Mouse (Mus musculus) C2C12 (cell line): Measurements from ENCODE around the gene Mpv17. TPM values are rescaled to one million over a fixed set of nuclear protein-coding genes. Genes with fewer than 3 reads are reported as not detected.

Source experiments
- H3K27me3 ChIP-seq: one replicate; pipeline ENCODE4 v1.6.1; 2011; ENCODE audit not compliant: control insufficient read depth, insufficient read depth, insufficient read length
- H3K36me3 ChIP-seq: one replicate; pipeline ENCODE4 v1.6.1; 2011; ENCODE audit not compliant: control insufficient read depth, insufficient read depth
- H3K4me3 ChIP-seq: one replicate; pipeline ENCODE4 v1.5.1; 2011; ENCODE audit warnings: mild to moderate bottlenecking, control low read depth; ENCODE audit not compliant: poor library complexity, insufficient read depth, severe bottlenecking
- H3K79me2 ChIP-seq: one replicate; pipeline ENCODE4 v1.6.1; 2011; ENCODE audit not compliant: control insufficient read depth, insufficient read depth
- H3K79me3 ChIP-seq: one replicate; pipeline ENCODE4 v1.6.1; 2011; ENCODE audit warnings: low read depth, control low read depth
- H3ac ChIP-seq: one replicate; pipeline ENCODE3; 2011; ENCODE audit warnings: low read depth; ENCODE audit not compliant: control insufficient read depth, insufficient read length
- CEBPB ChIP-seq: IDR thresholded peaks from one replicate; pipeline ENCODE4 v1.6.1; 2011; ENCODE audit warnings: low read depth, mild to moderate bottlenecking, control low read depth, moderate library complexity
- CTCF ChIP-seq: IDR thresholded peaks from one replicate; pipeline ENCODE4 v1.5.1; 2011; ENCODE audit not compliant: control insufficient read depth, insufficient read depth, insufficient read length
- FOSL1 ChIP-seq: IDR thresholded peaks from one replicate; pipeline ENCODE4 v1.8.0; 2011; ENCODE audit warnings: mild to moderate bottlenecking, low read length; ENCODE audit not compliant: poor library complexity, insufficient read depth, severe bottlenecking
- MAX ChIP-seq: IDR thresholded peaks from one replicate; pipeline ENCODE4 v1.6.1; 2011; ENCODE audit warnings: mild to moderate bottlenecking, control low read depth
- MYOD1 ChIP-seq: IDR thresholded peaks from one replicate; pipeline ENCODE4 v1.6.1; 2011; ENCODE audit warnings: low read depth; ENCODE audit not compliant: control insufficient read depth, insufficient read length
- MYOG ChIP-seq: IDR thresholded peaks from one replicate; pipeline ENCODE4 v1.6.1; 2011; ENCODE audit not compliant: control insufficient read depth, insufficient read length; ENCODE audit errors: extremely low read depth
- USF1 ChIP-seq: IDR thresholded peaks from one replicate; pipeline ENCODE4 v1.6.1; 2011; ENCODE audit warnings: low read depth, mild to moderate bottlenecking, control low read depth, moderate library complexity
- polyA plus RNA-seq: library from polyadenylated mRNA; unstranded; fragments of >200 nt; fragmentation: generic; extraction: Trizol; gene quantifications from one replicate; pipeline ENCODE4 v1.2.1, GENCODE M21; 2012; ENCODE audit warnings: missing spikeins

Gene Mpv17
- polyA plus RNA-seq, 1 experiment, result 35.6 TPM

DNA sequence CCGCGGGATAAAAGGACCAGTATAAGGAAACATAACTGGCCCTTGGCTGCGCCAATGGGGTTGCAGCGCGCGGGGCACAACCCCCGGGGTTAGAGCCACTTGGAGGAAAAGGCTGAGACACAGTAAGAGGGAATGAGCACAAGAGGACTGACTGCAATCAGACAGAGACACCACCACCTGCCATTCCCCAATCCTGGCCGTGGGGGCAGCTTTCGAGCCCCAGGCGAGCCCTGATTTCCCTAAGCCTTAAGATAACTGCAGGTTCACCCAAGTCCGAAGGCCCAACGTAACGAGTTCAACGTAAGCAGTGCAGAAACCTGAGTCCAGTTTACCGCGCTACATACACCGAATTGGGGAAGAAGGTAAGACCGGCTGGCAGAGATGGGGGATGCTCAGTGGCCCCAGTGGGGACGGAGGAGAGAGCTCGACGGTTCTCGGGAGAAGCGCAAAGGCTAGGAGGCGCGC is 25.3 kb upstream of the Mpv17 start:
- peaks cover 17% of the 10 kb centered on the region for H3K36me3 ChIP-seq
- H3K27me3 ChIP-seq, result no peaks in the 10 kb centered on the region
- H3K79me3 ChIP-seq, result peaks cover 60% of the 10 kb centered on the region
- peak overlapping the region; percentile 98 for H3K4me3 ChIP-seq
- H3ac ChIP-seq, result peak overlapping the region; percentile 67
- peaks cover 69% of the 10 kb centered on the region for H3K79me2 ChIP-seq
- TF ChIP-seq FOSL1, result no peak
- TF ChIP-seq USF1, result no peak
- no peak for TF ChIP-seq MYOD1
- TF ChIP-seq CTCF, result no peak
- TF ChIP-seq CEBPB, result no peak
- TF ChIP-seq MAX, result no peak
- TF ChIP-seq MYOG, result no peak

DNA sequence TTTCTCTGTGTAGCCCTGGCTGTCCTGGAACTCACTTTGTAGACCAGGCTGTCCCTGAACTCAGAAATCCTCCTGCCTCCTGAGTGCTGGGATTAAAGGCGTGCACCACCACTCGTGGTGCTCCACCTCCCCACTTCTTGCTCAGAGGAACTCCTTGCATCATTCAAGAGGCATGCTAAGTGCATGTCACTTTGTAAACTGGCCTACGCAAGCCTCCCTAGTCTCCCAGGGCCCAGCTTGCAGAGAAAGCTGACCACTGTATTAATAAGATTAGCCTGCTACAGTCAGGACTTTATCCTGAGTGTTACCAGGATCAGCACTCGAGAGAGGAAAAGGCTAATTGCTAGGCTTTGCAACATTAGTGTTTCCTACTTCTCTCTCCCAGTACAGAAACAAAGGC is 14.6 kb upstream of the Mpv17 start:
- Histone ChIP-seq H3K79me2 (peaks cover under 1% of the 10 kb centered on the region), H3K27me3 (no peaks in the 10 kb centered on the region), H3ac (no peak overlapping the region), H3K4me3 (no peak overlapping the region), H3K79me3 (no peaks in the 10 kb centered on the region), H3K36me3 (peaks cover 93% of the 10 kb centered on the region)
- TF ChIP-seq CEBPB, result no peak
- TF ChIP-seq MYOG, result no peak
- no peak for TF ChIP-seq MYOD1
- no peak for TF ChIP-seq MAX
- TF ChIP-seq USF1, result no peak
- TF ChIP-seq FOSL1, result no peak
- TF ChIP-seq CTCF, result no peak

DNA sequence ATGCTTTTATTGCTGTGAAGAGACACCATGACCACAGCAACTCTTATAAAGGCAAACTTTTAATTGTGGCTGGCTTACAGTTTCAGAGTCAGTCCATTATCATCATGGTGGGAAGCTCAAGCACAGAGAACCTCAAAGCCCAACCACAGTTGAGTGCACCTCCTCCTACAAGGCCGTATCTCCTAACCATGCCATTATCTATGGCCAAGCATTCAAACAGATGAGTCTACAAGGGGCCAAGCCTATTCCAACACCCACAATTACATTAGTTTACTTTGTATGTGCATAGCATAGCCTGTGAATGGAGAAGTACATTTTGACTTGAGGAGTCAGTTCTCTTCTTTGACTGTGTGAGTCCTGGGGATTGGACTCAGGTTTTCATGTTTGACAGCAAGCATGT is 10.8 kb upstream of the Mpv17 start:
- Histone ChIP-seq H3K79me2 (no peaks in the 10 kb centered on the region), H3K36me3 (peaks cover 93% of the 10 kb centered on the region), H3K79me3 (no peaks in the 10 kb centered on the region), H3K4me3 (no peak overlapping the region), H3ac (no peak overlapping the region), H3K27me3 (no peaks in the 10 kb centered on the region)
- TF ChIP-seq CEBPB (no peak), FOSL1 (no peak), CTCF (no peak), MAX (no peak), USF1 (no peak), MYOG (no peak), MYOD1 (no peak)

DNA sequence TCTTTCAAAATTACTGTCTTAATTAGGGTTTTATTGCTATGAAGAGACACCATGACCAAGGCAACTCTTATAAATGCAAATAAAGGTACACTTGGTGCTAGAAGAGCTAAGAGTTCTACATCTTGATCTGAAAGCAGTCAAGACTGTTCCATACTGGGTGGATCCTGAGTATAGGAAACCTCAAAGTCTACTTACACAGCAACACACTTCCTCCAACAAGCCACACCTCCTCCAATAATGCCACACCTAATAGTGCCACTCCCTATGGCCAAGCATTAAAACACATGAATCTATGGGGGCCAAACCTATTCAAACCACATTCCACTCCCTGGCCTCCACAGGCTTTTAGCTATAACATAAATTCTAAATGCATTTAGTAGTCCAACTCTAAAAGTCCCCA is 8.4 kb upstream of the Mpv17 start:
- Histone ChIP-seq H3K4me3 (no peak overlapping the region), H3ac (no peak overlapping the region), H3K79me3 (no peaks in the 10 kb centered on the region), H3K36me3 (peaks cover 96% of the 10 kb centered on the region), H3K79me2 (no peaks in the 10 kb centered on the region), H3K27me3 (no peaks in the 10 kb centered on the region)
- no peak for TF ChIP-seq MAX
- no peak for TF ChIP-seq CTCF
- no peak for TF ChIP-seq CEBPB
- no peak for TF ChIP-seq MYOG
- no peak for TF ChIP-seq MYOD1
- no peak for TF ChIP-seq USF1
- TF ChIP-seq FOSL1, result no peak

DNA sequence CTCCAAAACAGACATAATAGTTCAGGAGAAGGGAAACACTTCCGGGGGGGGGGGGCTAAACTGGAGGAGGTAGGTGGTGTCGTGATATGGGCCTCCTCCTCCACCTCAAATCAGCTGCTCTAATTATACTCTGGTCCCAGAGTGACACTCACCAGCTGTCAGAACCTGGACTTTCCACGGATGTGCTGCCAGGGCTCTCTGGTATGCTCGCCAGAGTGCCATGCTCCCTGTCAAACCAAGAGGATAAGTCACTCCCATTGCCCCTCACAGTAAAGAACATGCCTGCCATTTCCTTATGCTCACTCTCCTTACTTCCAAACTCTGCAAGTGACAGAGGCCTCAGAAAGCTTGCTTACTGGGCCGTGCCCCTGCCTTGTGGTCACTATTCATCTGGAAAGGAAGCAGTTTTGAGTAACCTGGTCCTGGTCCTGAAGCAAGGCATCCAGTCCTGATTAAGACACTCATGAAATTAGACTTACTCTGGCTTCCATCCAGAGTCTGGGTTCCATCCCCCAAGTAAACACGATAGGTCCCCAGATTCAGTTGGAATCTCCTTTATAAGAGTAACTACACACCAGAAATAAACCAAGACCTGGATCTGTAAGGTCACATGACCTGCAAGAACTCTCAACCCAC is 417 bp downstream of the Mpv17 start:
- H3K36me3 ChIP-seq, result peaks cover 41% of the 10 kb centered on the region
- TF ChIP-seq MAX (no peak), CTCF (no peak), USF1 (no peak)

DNA sequence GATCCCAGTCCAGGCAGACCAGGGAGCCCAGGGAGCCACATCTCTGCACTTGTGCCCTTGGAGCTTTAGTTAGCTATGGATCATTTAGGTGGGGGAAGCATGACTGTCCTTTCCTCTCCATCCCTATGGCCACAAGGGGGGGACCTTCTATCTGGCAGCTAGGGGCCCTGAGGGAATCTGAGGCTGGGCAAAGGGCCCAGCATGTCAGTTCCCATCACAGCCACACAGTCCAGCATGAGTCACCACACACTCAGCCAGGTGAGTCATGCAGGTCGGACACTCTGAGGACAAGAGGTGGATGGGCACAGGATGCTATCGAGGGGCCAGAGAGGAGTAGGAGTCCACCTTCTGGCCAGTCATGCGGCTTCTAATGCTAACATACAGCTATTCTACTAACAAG is 2.3 kb downstream of the Mpv17 start:
- no peak overlapping the region for H3K4me3 ChIP-seq
- H3K79me2 ChIP-seq, result no peaks in the 10 kb centered on the region
- no peak overlapping the region for H3ac ChIP-seq
- H3K27me3 ChIP-seq, result no peaks in the 10 kb centered on the region
- H3K36me3 ChIP-seq, result peaks cover 23% of the 10 kb centered on the region
- H3K79me3 ChIP-seq, result no peaks in the 10 kb centered on the region
- peak; percentile 88 for TF ChIP-seq FOSL1
- TF ChIP-seq MYOG, result no peak
- TF ChIP-seq MYOD1, result no peak
- TF ChIP-seq MAX, result no peak

More for the DNA sequence above, 417 bp downstream of the Mpv17 start:
- H3K79me3 ChIP-seq, result no peaks in the 10 kb centered on the region
- peak overlapping the region; percentile 10 for H3ac ChIP-seq
- H3K27me3 ChIP-seq, result no peaks in the 10 kb centered on the region
- H3K79me2 ChIP-seq, result no peaks in the 10 kb centered on the region
- peak overlapping the region; percentile 27 for H3K4me3 ChIP-seq
